Mouse (Mus musculus): ENCODE results near the gene Olfr330. TPM values are rescaled to one million over a fixed set of nuclear protein-coding genes. Genes with fewer than 3 reads are reported as not detected.
A peak's percentile ranks its signal among the peaks of the same experiment; 100 is the strongest.
"Not testable (repeated sequence)": the region's sequence is repeated elsewhere in the genome, so short reads cannot be mapped to it uniquely, and the experiment has no call there.

Gene Olfr330
- not detected for total RNA-seq (2021)

DNA sequence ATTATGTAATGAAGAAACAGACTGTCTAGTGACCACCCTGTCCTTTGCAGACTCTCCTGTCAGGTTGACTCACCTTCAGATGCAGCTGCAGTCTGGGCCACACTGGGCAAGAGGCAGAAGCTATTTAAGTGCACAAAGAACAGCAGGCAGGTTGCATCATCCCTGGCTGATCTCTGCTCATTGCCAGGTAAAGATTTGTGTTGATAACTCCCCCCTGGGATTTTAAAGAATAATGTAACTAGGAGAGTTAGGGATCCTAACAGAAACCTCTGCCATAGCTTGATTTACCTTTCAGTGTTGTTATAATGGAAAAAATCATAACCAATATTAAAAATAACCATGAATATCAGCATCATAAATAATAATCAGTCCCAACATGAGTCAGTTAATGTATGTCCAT is at the start of gene Olfr330:
TSS of gene Olfr330 (minus strand) at position 101 of the 400 bp plus-strand sequence.
- DNase-seq; intact Hi-C loops (cut with DNase I): not testable (repeated sequence)

DNA sequence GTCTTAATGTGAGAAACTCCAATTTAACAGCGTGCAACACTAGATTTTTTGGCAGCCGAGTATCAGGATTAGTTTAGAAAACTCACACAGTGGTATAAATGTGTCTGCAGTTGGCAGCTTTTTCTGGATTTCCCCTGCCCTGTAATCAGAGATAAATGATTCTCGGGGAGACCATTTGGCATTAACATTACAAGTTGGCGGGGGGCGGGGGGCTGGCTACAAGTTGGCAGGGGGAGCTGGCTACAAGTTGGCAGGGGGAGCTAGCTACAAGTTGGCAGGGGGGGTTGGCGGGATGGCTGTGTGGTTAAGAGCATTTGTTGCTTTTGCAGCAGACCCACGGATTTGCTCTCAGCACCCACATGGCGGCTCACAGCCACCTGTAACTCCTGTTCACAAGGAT is 44.0 kb upstream of the Olfr330 start:
- intact Hi-C loops (cut with DNase I) = no loop called here
- DNase-seq = no peak

DNA sequence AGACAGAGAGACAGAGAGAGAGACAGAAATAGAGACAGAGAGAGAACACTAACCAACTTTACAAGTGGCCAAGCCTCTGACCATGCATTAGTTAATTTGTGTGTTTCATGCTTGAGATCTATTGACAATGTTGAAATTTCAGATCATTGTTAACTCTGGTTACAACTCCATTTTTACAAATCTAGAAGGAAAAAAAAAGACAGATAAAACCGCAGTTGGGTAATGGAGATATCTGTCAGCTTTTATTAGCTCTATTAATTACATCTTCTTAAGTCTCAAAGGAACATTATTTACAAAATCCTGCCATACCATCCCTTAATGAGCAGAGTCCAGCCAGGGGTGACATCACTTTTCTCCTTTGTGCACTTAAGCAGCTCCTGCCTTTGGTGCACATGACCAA is 42.8 kb upstream of the Olfr330 start, which contains the start of gene Olfr325:
TSS of gene Olfr325 (plus strand) at position 301 of the 400 bp plus-strand sequence.
- DNase-seq = no peak
- intact Hi-C loops (cut with DNase I) = no loop called here

DNA sequence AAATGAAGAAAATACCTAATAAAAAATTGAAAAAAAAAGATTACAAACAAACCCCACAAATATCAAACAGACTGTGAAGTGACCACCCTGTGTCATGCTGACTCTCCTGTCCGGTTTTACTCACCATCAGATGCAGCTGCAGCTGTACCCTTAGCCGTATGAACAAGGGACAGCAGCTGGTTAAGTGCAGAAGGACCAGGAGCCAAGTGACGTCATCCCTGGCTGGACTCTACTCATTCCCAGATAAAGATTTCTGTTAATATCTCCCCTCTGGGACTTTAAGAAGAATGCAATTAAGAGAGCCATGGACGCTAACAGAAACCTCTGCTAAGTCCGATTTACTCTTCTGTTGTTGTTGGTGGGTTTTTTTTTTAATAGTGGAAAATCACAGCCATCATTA is 35.8 kb upstream of the Olfr330 start, which contains the start of gene Olfr224:
TSS of gene Olfr224 (minus strand) at position 149 of the 400 bp plus-strand sequence.
- intact Hi-C loops (cut with DNase I) = no loop called here
- DNase-seq = peak; percentile 23 to 29

DNA sequence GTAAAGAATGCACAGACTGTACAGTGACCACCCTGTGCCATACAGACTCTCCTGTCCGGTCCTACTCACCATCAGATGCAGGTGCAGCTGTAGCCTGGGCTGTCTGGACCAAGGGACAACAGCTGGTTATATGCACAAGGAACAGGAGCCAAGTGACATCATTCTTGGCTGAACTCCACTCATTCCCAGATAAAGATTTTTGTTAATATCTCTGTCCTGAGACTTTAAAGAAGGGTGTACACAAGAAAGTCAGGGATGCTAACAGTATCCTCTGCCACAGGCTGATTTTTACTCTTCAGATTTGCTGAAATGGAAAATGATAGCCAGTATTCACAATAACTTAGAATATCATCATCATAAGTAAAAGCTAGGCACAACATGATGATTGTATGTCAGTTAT is 20.9 kb upstream of the Olfr330 start, which contains the start of gene Olfr328:
TSS of gene Olfr328 (minus strand) at position 101 of the 400 bp plus-strand sequence.
- DNase-seq = no peak
- intact Hi-C loops (cut with DNase I) = no loop called here

DNA sequence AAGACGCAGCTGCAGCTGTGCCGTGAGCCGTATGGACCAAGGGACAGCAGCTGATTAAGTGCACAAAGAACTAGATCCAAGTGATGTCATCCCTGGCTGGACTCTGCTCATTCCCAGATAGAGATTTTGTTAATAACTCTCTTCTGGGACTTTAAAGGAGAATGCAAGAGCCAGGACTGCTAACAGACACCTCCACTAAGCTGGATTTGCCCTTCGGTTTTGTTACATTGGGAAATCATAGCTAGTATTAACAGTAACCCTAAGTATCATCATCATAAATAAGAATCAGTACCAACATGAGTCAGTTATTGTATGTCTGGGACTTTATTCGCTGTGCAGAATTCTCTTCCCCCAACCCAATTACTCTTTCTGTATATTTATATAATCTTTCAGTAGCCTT is 11.7 kb upstream of the Olfr330 start, which contains the start of gene Olfr329-ps:
TSS of gene Olfr329-ps (minus strand) at position 101 of the 400 bp plus-strand sequence.
- intact Hi-C loops (cut with DNase I) = no loop called here
- no peak for DNase-seq

DNA sequence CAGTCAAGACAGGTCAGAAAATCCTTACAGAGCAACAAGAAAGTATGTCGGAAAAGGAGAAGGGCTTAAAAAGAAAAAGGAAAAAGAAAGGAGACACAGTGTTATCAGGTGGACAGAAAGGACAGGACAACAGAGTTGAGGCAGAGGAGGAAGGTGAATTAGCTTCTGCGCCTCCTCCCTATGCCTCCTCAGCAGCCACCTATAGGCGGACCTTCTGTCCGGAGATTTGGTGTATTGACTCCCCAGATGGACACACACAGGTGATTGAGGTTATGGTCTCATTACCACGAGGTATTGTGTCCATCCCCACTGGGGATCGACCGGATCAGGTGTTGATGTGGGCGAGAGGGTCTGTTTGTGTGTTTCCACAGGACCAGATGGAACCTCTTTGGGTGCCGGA is 14.9 kb downstream of the Olfr330 start:
- intact Hi-C loops (cut with DNase I) = not testable (repeated sequence)
- DNase-seq = peak; percentile 12 to 23

DNA sequence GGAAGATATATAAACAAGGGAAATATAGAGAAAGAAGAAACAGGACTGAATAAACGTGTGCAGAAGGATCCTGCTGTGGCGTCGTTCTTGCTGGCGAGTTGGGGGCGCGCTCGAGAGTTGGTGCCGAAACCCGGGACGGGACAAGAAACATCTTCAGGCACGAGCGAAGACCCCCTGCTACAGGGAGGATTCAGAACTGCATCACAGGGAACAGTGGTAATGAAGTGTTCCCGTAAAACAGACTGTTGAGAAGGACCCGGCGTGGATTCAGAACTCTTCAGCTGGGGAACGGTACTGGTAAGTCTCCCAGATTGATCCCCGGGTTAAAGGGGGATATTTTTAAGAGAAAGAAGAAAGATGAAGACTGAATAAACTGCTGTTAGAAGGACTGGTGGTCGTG is 15.7 kb downstream of the Olfr330 start:
- intact Hi-C loops (cut with DNase I) = not testable (repeated sequence)
- DNase-seq = peak; percentile 54 to 63

DNA sequence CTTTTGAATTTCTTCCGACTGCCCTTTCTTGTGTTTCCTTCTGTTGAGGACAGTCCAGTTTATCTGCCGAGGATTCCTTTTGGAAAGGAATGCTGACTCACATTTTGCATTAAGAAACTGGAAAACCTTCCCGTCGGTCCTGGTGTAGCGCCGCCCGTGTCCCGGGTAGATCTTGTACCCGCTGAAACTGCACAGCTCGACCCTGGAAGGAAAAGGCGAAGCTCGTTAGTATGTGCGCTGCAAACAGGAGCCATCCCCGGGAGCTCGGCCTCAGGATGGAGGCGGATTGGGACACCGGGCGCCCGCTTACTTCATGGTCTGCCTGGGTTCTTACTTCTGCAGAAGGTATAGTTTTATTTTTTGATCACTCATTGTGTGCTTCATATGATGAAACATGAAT is 25.6 kb downstream of the Olfr330 start:
- intact Hi-C loops (cut with DNase I); DNase-seq: not testable (repeated sequence)

DNA sequence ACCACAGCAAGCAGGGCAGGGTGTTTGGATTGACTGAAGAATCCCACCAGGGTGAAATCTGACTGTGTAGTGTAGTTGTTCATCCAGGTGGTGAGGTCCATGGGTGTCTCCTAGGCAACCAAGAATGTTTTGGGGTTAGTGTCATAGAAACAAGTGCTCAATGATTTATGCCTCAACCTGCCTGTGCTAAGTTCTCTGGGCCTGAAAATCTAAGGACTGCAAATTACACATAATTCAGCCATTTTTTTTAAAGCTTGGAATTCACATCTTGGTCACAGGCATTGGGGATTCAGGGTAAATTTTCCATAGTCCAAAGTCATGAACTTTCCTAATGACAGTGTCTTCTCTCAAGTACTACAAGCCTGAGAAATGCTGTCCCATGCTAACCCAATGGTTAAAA is 32.2 kb downstream of the Olfr330 start, which contains the start of gene Olfr331:
TSS of gene Olfr331 (minus strand) at position 101 of the 400 bp plus-strand sequence.
- intact Hi-C loops (cut with DNase I); DNase-seq: not testable (repeated sequence)

DNA sequence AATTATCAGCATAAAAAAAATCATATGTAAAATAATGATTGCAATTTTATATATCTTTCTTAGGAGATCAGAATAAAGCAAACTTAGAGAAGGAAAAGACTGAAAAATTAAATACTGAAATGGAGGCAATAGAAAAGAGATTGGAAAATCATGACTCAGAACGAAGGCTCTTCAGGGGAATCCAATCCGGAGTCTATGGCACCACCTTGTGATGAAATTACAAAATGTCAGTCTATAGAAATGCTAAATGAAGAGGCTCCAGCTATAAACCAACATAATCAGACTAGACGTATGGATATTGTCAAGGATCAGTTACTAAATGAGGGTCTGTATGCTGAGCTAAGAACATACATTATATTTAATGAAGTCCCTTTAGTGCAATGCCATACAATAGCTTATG is 35.3 kb downstream of the Olfr330 start:
- no peak for DNase-seq
- intact Hi-C loops (cut with DNase I) = loop anchor here (1.0 to 2.0 kb wide), 2 partner anchors 97 to 198 kb away; no protein-coding TSS in a partner anchor

DNA sequence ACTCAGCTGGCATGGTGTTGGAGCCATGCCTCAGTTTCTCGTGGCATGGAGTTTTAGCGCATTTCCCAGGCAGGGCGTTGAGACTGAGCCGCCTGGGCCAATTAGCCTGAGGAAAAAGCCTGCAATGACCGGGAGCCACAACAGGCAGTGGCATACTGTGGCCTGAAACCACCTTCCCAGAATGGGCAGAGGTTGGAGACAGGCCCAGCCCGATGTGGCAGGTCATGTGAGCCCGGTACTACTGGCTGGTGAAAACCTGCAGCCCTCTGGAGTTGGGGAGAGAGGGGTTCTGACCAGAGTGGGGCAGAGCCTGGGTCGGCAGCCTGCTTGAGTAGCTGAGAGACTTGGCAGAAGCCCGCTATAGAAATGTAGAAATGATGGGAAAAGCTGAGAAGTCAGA is 35.9 kb downstream of the Olfr330 start:
- DNase-seq = peak; percentile 30 to 31
- intact Hi-C loops (cut with DNase I) = loop anchor here (1.0 to 2.0 kb wide), 2 partner anchors 96 to 198 kb away; no protein-coding TSS in a partner anchor

DNA sequence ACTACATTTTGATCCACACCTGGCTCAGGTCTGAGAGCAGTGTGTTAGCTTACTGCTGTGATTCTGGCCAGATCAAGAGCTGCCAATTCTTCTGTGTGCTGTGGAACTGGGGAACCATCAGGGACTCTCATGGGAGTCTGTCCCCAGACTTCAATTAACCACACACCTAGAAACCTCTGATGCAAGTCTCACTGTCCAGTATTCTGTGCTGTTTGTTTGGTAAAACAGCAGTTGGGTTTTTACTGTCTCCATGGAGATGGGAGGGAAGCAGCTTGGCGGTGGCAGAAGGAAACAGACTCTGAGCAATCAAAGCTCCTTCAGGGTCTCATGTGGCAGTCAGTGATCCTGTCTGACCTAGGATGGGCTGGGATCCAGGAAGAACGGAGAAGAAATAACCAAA is 42.2 kb downstream of the Olfr330 start, which contains the start of gene Olfr332:
TSS of gene Olfr332 (minus strand) at position 101 of the 400 bp plus-strand sequence.
- intact Hi-C loops (cut with DNase I) = loop anchor here (5.0 kb wide), 1 partner anchor 140 kb away; the partner anchor contains the start of gene Olfr323
- no peak for DNase-seq

Other genes starting within 250 kb of the Olfr330 start
- 1 to 10 TPM; 3.1 to 4.0 TPM for gene Zfp692, start 227.8 kb downstream of the Olfr330 start, total RNA-seq (2021)
- gene Zfp672, start 204.5 kb downstream of the Olfr330 start, total RNA-seq (2021) = 10 to 100 TPM; 36.4 to 40.8 TPM
- 10 to 100 TPM; 34.5 to 35.5 TPM for gene Sh3bp5l, start 204.1 kb downstream of the Olfr330 start, total RNA-seq (2021)
- gene Lypd8, start 155.8 kb downstream of the Olfr330 start, total RNA-seq (2021) = not detected
- gene 1810065E05Rik, start 113.7 kb downstream of the Olfr330 start, total RNA-seq (2021) = not detected
- gene Gm12253, start 102.3 kb downstream of the Olfr330 start, total RNA-seq (2021) = not detected
- gene Lypd9, start 81.9 kb downstream of the Olfr330 start, total RNA-seq (2021) = not detected
- gene Olfr30, start 72.6 kb downstream of the Olfr330 start, total RNA-seq (2021) = not detected
- not detected for gene Olfr332, start 42.3 kb downstream of the Olfr330 start, total RNA-seq (2021)
- gene Olfr331, start 32.3 kb downstream of the Olfr330 start, total RNA-seq (2021) = not detected
- gene Olfr329-ps, start 11.6 kb upstream of the Olfr330 start, total RNA-seq (2021) = not detected
- gene Olfr328, start 20.8 kb upstream of the Olfr330 start, total RNA-seq (2021) = not detected
- under 1 TPM in 1 of 2 experiments, not detected in 1; 0.17 TPM for gene Olfr224, start 35.7 kb upstream of the Olfr330 start, total RNA-seq (2021)
- not detected for gene Olfr325, start 42.9 kb upstream of the Olfr330 start, total RNA-seq (2021)
- gene Olfr324, start 60.3 kb upstream of the Olfr330 start, total RNA-seq (2021) = not detected
- 10 to 100 TPM in 1 of 2 experiments, 1 to 10 TPM in 1; 7.7 to 15.5 TPM for gene 2210407C18Rik, start 81.2 kb upstream of the Olfr330 start, total RNA-seq (2021)
- not detected for gene Olfr323, start 95.7 kb upstream of the Olfr330 start, total RNA-seq (2021)
- not detected for gene Trim58, start 105.6 kb upstream of the Olfr330 start, total RNA-seq (2021)
- not detected for gene Olfr322, start 123.9 kb upstream of the Olfr330 start, total RNA-seq (2021)
- not detected for gene Olfr320, start 146.3 kb upstream of the Olfr330 start, total RNA-seq (2021)
- gene Olfr319, start 164.3 kb upstream of the Olfr330 start, total RNA-seq (2021) = not detected
- not detected for gene Olfr318, start 189.2 kb upstream of the Olfr330 start, total RNA-seq (2021)
- not detected for gene Olfr317, start 204.4 kb upstream of the Olfr330 start, total RNA-seq (2021)
- not detected for gene Olfr316, start 217.9 kb upstream of the Olfr330 start, total RNA-seq (2021)
- not detected for gene Olfr315, start 238.4 kb upstream of the Olfr330 start, total RNA-seq (2021)
- not detected for gene Olfr314, start 248.1 kb upstream of the Olfr330 start, total RNA-seq (2021)